Mouse (Mus musculus): Measurements from ENCODE around the gene Nrxn2. TPM values are rescaled to one million over a fixed set of nuclear protein-coding genes. Genes with fewer than 3 reads are reported as not detected.

Gene Nrxn2
- total RNA-seq, 2 experiments from 2014 or later: 3.5 to 3.7 TPM

DNA sequence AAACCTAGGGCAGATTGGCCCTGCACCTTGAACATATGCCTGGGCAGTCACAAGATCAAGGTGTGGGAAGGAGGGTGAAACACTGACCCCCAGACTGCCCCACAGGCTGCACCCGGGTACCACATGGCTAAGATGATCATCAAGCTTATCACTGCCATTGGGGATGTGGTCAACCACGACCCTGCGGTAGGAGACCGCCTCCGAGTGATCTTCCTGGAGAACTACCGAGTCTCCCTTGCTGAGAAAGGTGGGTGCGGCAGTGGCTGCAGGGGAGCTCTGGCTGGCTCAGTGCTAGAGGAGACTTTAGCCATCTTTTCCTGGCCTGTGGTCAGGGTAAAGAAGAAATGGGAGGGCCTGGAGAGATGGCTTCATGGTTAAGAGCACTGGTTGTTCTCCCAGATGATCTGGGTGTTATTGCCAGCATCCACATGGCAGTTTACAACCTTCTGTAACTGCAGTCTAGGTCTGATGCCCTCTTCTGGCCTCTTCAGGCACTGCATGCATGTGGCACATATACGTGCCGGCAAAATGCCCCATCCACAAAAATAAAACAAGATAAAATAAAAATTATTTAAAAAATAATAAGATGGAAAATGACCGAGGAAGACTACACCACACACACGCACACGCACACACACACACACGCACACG, 25.7 kb upstream of the Nrxn2 start:
- no peak for DNase-seq

DNA sequence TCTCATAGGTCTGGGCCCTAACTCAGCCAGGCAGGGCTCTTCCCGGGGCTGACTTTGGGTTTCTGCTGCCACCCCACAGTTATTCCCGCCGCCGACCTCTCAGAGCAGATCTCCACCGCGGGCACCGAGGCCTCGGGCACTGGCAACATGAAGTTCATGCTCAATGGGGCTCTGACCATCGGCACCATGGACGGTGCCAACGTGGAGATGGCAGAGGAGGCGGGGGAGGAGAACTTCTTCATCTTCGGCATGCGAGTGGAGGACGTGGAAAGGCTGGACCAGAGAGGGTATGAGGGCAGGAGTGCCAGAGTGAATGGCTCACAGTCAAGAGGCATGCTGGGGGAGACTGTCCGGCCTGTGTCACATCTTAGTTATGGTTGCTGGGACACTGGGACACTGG, 24.9 kb upstream of the Nrxn2 start:
- no peak for DNase-seq

- no peak for DNase-seq
These were observed 22.3 kb upstream of the Nrxn2 start for GRCm38 (mm10) chr19:6396237-6396636.

- no peak for DNase-seq
These were observed 20.8 kb upstream of the Nrxn2 start for GRCm38 (mm10) chr19:6397582-6398249.

- DNase-seq: peak; percentile 84
These were observed 19.9 kb upstream of the Nrxn2 start for GRCm38 (mm10) chr19:6398447-6399284.

DNA sequence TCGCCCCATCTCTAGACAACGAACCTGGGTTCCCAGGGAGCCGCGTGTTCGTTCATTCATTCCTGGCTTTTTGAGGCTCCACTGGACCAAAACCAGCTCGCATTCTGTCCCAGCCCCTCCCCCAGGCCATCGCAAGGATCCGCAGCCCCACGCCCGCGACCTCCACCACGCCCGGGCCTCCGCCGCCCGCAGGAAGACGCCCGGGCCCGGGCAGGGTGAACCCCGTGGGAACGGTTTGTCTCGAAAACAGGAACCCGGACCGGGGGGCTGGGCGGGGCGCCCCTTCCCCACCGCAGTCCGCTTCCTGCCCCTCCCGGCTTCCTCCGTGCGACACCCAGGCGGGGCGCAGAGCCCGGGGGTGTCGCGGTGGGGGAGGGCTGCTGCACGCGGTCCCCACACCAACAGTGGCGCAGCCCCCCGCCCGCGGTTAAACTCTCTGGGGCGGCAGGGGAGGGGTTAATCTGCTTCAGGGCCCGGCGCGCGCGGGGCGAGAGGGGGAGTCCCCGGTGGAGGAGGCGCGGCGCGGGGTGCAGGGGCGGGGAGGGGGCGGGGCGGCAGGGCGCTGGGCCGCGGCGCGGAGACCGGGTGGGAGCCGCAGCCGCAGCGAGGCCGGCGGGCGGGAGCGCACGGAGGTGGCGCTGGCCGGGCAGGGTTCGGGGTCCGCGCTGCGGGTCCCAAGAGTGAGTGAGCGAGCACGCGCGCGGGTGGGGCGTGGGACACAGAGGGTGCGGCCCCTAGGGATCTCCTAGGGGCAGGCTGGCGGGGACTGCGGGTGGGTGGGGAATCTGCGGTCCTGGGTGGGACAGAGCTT, 19.0 kb upstream of the Nrxn2 start, which contains the start of gene Rasgrp2:
Rasgrp2 (plus strand) TSS at position 56 of the 811 bp plus-strand sequence.
- peak; percentile 69 for DNase-seq

DNA sequence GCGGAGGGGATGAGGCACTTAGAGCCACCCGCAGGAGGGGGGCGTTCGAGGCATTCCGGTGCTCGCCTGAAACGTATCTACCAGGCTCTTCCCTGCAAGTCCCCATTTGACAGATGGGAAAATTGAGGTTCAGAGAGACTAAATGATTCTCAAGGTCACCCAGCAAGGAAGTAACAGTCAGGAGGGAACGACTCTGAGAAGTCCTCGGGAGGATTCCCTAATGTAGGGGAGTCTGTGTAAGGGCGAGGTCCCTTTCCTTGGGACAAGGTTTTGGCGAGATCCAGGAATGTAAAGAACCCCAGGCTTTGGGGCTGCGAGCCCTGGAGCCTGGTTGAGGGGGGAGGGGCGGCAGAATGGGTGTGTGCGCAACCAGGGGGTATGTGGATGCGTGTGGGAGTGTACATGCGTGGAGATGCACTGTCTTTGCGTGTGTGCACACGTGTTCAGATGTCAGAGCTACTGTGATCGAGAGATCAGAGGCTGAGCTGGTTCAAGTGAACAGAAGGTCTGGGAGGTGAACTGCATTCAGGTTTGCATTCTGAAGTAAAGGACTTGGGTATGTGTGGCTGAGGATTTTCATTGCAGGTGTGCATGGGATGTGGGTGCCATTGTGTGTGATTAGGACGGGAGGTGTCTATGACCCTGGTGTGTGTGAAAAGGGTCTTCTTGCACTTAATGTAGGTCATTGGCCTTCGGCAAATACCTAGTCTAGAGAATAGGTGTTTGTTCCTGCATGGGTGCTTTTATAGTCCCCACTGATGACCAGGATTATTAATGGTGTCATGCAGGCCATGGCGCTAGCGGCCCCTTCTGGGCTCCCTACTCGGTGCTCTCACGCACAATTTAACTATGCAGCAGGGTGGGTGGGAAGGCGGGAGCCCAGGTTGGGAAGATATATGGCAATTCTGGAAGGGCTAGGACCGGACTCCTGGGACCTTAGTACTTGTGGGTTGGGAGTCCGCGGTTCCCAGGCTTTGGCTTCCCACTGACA, 18.1 kb upstream of the Nrxn2 start:
- DNase-seq: no peak

- peak; percentile 89 for DNase-seq
These were observed 17.3 kb upstream of the Nrxn2 start for GRCm38 (mm10) chr19:6401131-6401815.

- peak; percentile 53 for DNase-seq
These were observed 16.6 kb upstream of the Nrxn2 start for GRCm38 (mm10) chr19:6401951-6402350.

DNA sequence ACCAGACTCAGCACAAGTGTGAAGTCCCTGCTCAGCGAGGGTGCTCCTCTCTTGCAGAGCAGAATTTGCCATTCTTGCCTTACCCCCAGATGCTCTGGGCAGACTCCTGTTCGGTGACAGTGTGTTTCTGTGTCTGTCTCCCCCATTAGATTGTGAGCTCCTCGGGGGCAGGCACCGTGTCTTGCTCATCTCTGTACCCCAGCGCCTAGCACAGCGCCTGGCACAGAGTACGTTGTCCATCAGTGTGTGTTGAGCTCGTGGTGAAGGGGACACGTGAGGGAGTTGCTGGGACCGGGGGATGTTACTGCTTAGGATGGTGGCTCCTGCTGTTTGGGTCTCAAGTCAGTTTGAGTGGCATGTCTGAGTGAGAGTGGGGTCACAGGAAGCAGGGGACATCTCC, 14.7 kb upstream of the Nrxn2 start:
- DNase-seq: no peak

- DNase-seq: no peak
These were observed 13.1 kb upstream of the Nrxn2 start for GRCm38 (mm10) chr19:6405433-6405832.

DNA sequence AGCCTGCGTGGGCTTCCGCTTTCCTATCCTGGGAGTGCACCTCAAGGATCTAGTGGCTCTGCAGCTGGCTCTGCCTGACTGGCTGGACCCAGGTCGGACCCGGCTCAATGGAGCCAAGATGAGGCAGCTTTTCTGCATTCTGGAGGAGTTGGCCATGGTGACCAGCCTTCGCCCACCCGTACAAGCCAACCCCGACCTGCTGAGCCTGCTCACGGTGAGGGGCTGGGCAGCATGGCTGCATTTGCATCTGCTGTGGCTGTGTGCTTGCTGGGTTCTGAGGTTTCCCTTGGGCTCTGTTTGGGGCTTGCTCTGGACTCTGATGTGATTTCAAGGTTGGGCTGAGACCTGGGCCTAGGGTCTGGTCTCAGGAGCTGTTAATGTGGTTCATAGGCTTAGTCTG, 11.4 kb upstream of the Nrxn2 start:
- no peak for DNase-seq

DNA sequence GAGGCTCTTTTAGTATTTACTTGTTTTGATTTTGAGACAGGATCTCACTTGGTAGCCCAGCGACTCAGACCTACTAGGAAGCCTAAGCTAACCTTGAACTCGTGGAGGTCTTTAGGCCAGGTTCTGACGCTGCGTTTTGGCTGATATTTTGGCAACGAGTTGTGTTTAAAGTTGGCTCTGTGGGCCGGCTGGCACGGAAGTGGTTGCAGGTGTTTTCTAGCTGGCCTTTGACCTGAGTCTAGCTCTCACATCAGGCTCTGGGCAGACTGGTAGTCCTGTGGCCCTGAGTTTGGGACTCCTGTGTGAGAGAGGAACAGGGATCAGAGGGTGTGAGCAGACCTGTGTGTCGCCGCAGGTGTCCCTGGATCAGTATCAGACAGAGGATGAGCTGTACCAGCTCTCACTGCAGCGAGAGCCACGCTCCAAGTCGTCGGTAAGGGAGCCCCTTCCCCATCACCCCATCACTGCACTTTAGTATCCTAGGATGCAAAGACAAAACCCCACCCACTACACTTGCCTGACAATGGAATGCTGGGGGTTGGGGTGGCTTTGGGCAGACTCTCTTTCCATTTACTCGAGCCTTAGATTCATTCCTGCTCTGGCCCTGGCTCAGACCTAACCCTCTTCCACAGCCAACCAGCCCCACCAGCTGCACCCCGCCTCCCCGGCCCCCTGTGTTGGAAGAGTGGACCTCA, 10.6 kb upstream of the Nrxn2 start:
- no peak for DNase-seq

GRCm38 (mm10) chr19:6408749-6409148, 9.8 kb upstream of the Nrxn2 start:
- peak; percentile 4 for DNase-seq

- no peak for DNase-seq
These were observed 9.4 kb upstream of the Nrxn2 start for GRCm38 (mm10) chr19:6409176-6409575.

DNA sequence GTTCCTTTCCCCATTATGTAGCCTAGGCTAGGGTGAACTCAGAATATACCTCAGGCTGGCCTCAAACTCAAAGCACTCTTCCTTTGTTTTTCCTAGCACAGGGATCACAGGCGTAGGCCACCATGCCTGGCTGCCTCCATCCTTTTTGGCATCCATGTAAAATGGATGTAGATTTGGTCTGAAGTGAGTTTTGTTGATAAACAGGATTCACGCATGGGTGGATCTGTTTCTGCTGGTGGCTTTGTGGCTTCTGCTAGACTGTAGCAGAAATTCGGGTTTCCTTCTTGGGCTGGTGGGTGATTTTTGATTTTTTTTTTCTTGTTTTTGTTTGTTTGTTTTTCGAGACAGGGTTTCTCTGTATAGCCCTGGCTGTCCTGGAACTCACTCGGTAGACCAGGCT, 8.6 kb upstream of the Nrxn2 start:
- no peak for DNase-seq

- DNase-seq: no peak
These were observed 5.7 kb upstream of the Nrxn2 start for GRCm38 (mm10) chr19:6412798-6413197.

DNA sequence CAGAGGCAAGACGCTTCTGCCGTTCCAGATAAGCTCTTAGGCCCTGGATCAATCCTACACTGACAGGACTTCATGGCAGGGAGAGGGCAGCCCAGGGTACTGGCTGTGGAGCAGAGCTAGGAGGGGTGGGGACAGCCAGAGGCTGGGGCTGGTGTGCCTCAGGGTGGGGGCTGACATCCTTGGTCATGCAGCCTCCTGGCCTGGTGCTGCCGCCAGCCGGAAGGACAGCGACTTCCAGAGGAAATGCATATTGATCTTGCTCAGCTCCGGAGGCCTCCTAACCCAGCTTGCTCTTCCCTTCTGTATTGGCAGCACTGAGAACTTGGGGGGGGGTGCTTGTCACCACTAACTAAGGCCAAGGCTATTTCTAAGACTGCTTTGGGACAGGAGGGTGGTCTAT, 3.1 kb upstream of the Nrxn2 start:
- DNase-seq: no peak

GRCm38 (mm10) chr19:6416124-6416770, 2.3 kb upstream of the Nrxn2 start:
- no peak for DNase-seq
